27 mouse cellular contexts compared by ENCODE assay signal in genomic region chr12:26152992-26153391, GRCm38 (mm10).
DNase-seq lines count a peak whose midpoint lies in the region; ATAC-seq and TF ChIP-seq lines count a peak whose summit lies in the region.
"Had no signal": no experiment of that assay in that cellular context is flagged by ENCODE, and none has a peak within 500 bp of the region (broad histone marks: within the 10 kb centered on the region; RNA-seq: fewer than 3 reads in every experiment).

No protein-coding gene starts in this region.

- H3K27me3 ChIP-seq in forebrain, embryonic 14.5 days (replicated peaks; ENCODE audit: control insufficient read depth, insufficient read depth, low read length), result no peaks in the 10 kb centered on the region
- no peaks in the 10 kb centered on the region for H3K27me3 ChIP-seq in forebrain, embryonic 15.5 days
- H3K27me3 ChIP-seq in hindbrain, postnatal 0 days (ENCODE audit: insufficient read depth, low read length), result no peaks in the 10 kb centered on the region
- H3K27me3 ChIP-seq in hindbrain, embryonic 14.5 days (ENCODE audit: control insufficient read depth, insufficient read depth, low read length), result no peaks in the 10 kb centered on the region
- no peaks in the 10 kb centered on the region for H3K27me3 ChIP-seq in neural tube, embryonic 11.5 days (ENCODE audit: control insufficient read depth, insufficient read depth, low read length)
- H3K27me3 ChIP-seq: CH12.LX; embryonic facial prominence, embryonic 12.5 days; forebrain, embryonic 13.5 days had no signal

- ATAC-seq in forebrain, embryonic 14.5 days, result no peak
- ATAC-seq in forebrain, embryonic 15.5 days (replicated peaks), result no peak
- no peak for ATAC-seq in hindbrain, postnatal 0 days
- ATAC-seq in hindbrain, embryonic 14.5 days (ENCODE audit: low FRiP score), result no peak
- no peak for ATAC-seq in neural tube, embryonic 11.5 days (ENCODE audit: insufficient read depth, low FRiP score, low TSS enrichment)
- ATAC-seq: activated CD4-positive, CD25-positive, alpha-beta regulatory T cell, adult 4 months; CD4-positive, CD25-positive, alpha-beta regulatory T cell, adult 4 months; forebrain, embryonic 13.5 days; forebrain, postnatal 0 days; Patski had no signal

- 29% methylated on average over 8 of the region's 8 CpGs for WGBS in forebrain, embryonic 14.5 days
- WGBS in forebrain, embryonic 15.5 days, result 32% methylated on average over 8 of the region's 8 CpGs
- WGBS in hindbrain, postnatal 0 days, result 41% methylated on average over 8 of the region's 8 CpGs
- 41% methylated on average over 8 of the region's 8 CpGs for WGBS in hindbrain, embryonic 14.5 days
- 39% methylated on average over 8 of the region's 8 CpGs for WGBS in neural tube, embryonic 11.5 days

- H3K4me3 ChIP-seq in forebrain, embryonic 14.5 days (ENCODE audit: low read depth, low read length), result no peak overlapping the region
- H3K4me3 ChIP-seq in forebrain, embryonic 15.5 days, result no peak overlapping the region
- no peak overlapping the region for H3K4me3 ChIP-seq in hindbrain, postnatal 0 days (ENCODE audit: low read length)
- no peak overlapping the region for H3K4me3 ChIP-seq in hindbrain, embryonic 14.5 days (replicated peaks; ENCODE audit: low read length)
- H3K4me3 ChIP-seq in neural tube, embryonic 11.5 days (ENCODE audit: low read depth, low read length), result no peak overlapping the region
- H3K4me3 ChIP-seq: embryonic facial prominence, embryonic 10.5 days; embryonic facial prominence, embryonic 12.5 days; forebrain, embryonic 13.5 days had no signal

- no peak overlapping the region for H3K9ac ChIP-seq in forebrain, embryonic 14.5 days (ENCODE audit: low read length)
- H3K9ac ChIP-seq in forebrain, embryonic 15.5 days (replicated peaks), result no peak overlapping the region
- no peak overlapping the region for H3K9ac ChIP-seq in hindbrain, postnatal 0 days (replicated peaks; ENCODE audit: low read length)
- no peak overlapping the region for H3K9ac ChIP-seq in hindbrain, embryonic 14.5 days
- no peak overlapping the region for H3K9ac ChIP-seq in neural tube, embryonic 11.5 days (ENCODE audit: low read length)
- H3K9ac ChIP-seq: embryonic facial prominence, embryonic 12.5 days; forebrain, embryonic 13.5 days; forebrain, postnatal 0 days had no signal

- no peak for TF ChIP-seq CTCF in hindbrain, postnatal 0 days (IDR thresholded peaks at IDR 0.05; ENCODE audit: low read depth)

- no peaks in the 10 kb centered on the region for H3K9me3 ChIP-seq in forebrain, embryonic 14.5 days (replicated peaks; ENCODE audit: control insufficient read depth, low read length)
- no peaks in the 10 kb centered on the region for H3K9me3 ChIP-seq in forebrain, embryonic 15.5 days
- no peaks in the 10 kb centered on the region for H3K9me3 ChIP-seq in hindbrain, postnatal 0 days (ENCODE audit: low read length)
- no peaks in the 10 kb centered on the region for H3K9me3 ChIP-seq in hindbrain, embryonic 14.5 days (ENCODE audit: control insufficient read depth, low read length)
- H3K9me3 ChIP-seq in neural tube, embryonic 11.5 days (ENCODE audit: control insufficient read depth, low read length), result no peaks in the 10 kb centered on the region
- H3K9me3 ChIP-seq: embryonic facial prominence, embryonic 10.5 days; embryonic facial prominence, embryonic 12.5 days; forebrain, embryonic 13.5 days had no signal

- H3K4me1 ChIP-seq in forebrain, embryonic 14.5 days (ENCODE audit: control insufficient read depth, insufficient read depth, low read length), result no peaks in the 10 kb centered on the region
- H3K4me1 ChIP-seq in forebrain, embryonic 15.5 days, result no peaks in the 10 kb centered on the region; the same call in 1 of the 2 replicates
- no peaks in the 10 kb centered on the region for H3K4me1 ChIP-seq in hindbrain, postnatal 0 days (ENCODE audit: insufficient read depth, low read length)
- no peaks in the 10 kb centered on the region for H3K4me1 ChIP-seq in hindbrain, embryonic 14.5 days (replicated peaks; ENCODE audit: control insufficient read depth, insufficient read depth, low read length)
- no peaks in the 10 kb centered on the region for H3K4me1 ChIP-seq in neural tube, embryonic 11.5 days (ENCODE audit: control insufficient read depth, insufficient read depth, low read length)
- H3K4me1 ChIP-seq: embryonic facial prominence, embryonic 10.5 days; embryonic facial prominence, embryonic 12.5 days; forebrain, embryonic 13.5 days had no signal

- no peak overlapping the region for H3K27ac ChIP-seq in forebrain, embryonic 14.5 days (ENCODE audit: low read depth, low read length)
- no peak overlapping the region for H3K27ac ChIP-seq in forebrain, embryonic 15.5 days (replicated peaks)
- no peak overlapping the region for H3K27ac ChIP-seq in hindbrain, postnatal 0 days
- H3K27ac ChIP-seq in hindbrain, embryonic 14.5 days, result no peak overlapping the region
- no peak overlapping the region for H3K27ac ChIP-seq in neural tube, embryonic 11.5 days (ENCODE audit: low read depth, low read length)
- H3K27ac ChIP-seq: embryonic facial prominence, embryonic 10.5 days; embryonic facial prominence, embryonic 12.5 days; forebrain, embryonic 13.5 days had no signal

- H3K4me2 ChIP-seq in forebrain, embryonic 14.5 days (ENCODE audit: low read length), result no peak overlapping the region
- no peak overlapping the region for H3K4me2 ChIP-seq in forebrain, embryonic 15.5 days (replicated peaks)
- no peak overlapping the region for H3K4me2 ChIP-seq in hindbrain, postnatal 0 days (ENCODE audit: low read depth, low read length)
- no peak overlapping the region for H3K4me2 ChIP-seq in hindbrain, embryonic 14.5 days (replicated peaks)
- H3K4me2 ChIP-seq in neural tube, embryonic 11.5 days (ENCODE audit: low read depth), result no peak overlapping the region
- H3K4me2 ChIP-seq: embryonic facial prominence, embryonic 12.5 days; forebrain, embryonic 13.5 days had no signal

- no peaks in the 10 kb centered on the region for H3K36me3 ChIP-seq in forebrain, embryonic 14.5 days (ENCODE audit: control insufficient read depth, insufficient read depth, low read length)
- H3K36me3 ChIP-seq in forebrain, embryonic 15.5 days, result no peaks in the 10 kb centered on the region
- H3K36me3 ChIP-seq in hindbrain, postnatal 0 days (ENCODE audit: insufficient read depth, low read length), result no peaks in the 10 kb centered on the region
- no peaks in the 10 kb centered on the region for H3K36me3 ChIP-seq in hindbrain, embryonic 14.5 days (replicated peaks; ENCODE audit: control insufficient read depth, insufficient read depth)
- H3K36me3 ChIP-seq in neural tube, embryonic 11.5 days (ENCODE audit: control insufficient read depth, insufficient read depth, low read length), result no peaks in the 10 kb centered on the region
- H3K36me3 ChIP-seq: embryonic facial prominence, embryonic 10.5 days; embryonic facial prominence, embryonic 12.5 days; G1E had no signal

- peak; percentile 35 for DNase-seq in forebrain, embryonic 14.5 days (ENCODE audit: low spot score)
- DNase-seq in hindbrain, postnatal 0 days (ENCODE audit: low spot score), result peak; percentile 21
- no peak for DNase-seq in hindbrain, embryonic 14.5 days (ENCODE audit: low spot score)
- DNase-seq in neural tube, embryonic 11.5 days (ENCODE audit: low spot score), result peak; percentile 12
- DNase-seq in neural tube, embryonic 10.5 days (ENCODE audit: extremely low spot score, low spot score), result no peak
- no peak for DNase-seq in layer of hippocampus, postnatal 36 days
- DNase-seq: adrenal gland, adult 8-10 months; adrenal gland, postnatal 14 days; adrenal gland, postnatal 36 days; B cell, adult 2 months; cerebellum, adult 11 months; cerebellum, adult 18-20 months; cerebellum, adult 8-10 months; cerebellum, adult 9-11 months; cerebellum, postnatal 14 days; cerebellum, postnatal 36 days; embryo, embryonic 11 days; forebrain, postnatal 0 days had no signal

Comparison
In these comparisons a context has a peak if more than half of its experiments do, and no peak if none do; other contexts are left out.
1. DNase-seq: peak in forebrain, embryonic 14.5 days (single experiment), hindbrain, postnatal 0 days (single experiment) and neural tube, embryonic 11.5 days (single experiment); none in hindbrain, embryonic 14.5 days (single experiment), neural tube, embryonic 10.5 days (single experiment) and layer of hippocampus, postnatal 36 days (0 of 2).